Comparison of ENCODE assay signal across 8 mouse cellular contexts in the genomic region with DNA sequence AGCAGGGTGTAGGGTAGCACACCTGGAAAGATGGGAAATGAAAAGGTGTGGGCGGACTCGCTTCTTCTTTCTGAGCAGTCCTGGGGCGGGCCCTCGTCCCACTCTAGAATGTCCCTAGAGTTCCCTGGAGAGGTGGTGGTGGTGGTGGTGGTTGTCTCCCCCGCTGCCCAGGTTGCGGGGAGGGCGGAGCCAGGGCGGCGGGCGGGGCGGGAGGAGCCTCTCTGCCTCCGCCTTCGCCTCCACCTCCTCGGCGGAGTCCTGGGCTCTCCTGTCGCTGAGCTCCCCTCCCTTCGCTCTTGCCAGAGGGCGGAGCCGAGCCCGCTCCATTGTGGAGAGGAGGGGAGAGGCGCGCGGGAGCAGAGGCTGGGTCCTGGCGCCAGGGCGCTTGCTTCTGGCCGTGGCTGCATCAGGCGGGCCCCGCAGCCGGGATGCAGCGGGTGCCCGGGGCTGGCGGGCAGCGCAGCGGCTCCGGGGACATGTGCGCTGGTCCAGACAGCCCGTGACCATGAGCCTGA. TPM values are rescaled to one million over a fixed set of nuclear protein-coding genes. Genes with fewer than 3 reads are reported as not detected.
DNase-seq lines count a peak whose midpoint lies in the region; ATAC-seq lines count a peak whose summit lies in the region.

No protein-coding gene starts in this region.

- H3K27ac ChIP-seq in hindbrain, embryonic 14.5 days: peak overlapping the region; percentile 92

- peak; percentile 64 for ATAC-seq in hindbrain, embryonic 14.5 days (ENCODE audit: low FRiP score)

- peak overlapping the region; percentile 99 for H3K9ac ChIP-seq in hindbrain, embryonic 14.5 days

- peak overlapping the region; percentile 94 for H3K4me3 ChIP-seq in hindbrain, embryonic 14.5 days (replicated peaks; ENCODE audit: low read length)
- H3K4me3 ChIP-seq in megakaryocyte, embryonic 14.5 days (replicated peaks): peak overlapping the region; percentile 92

- DNase-seq in ZHBTc4 (ENCODE audit: low read depth, low spot score): peak; percentile 97
- peak; percentile 89 to 90 for DNase-seq in cerebellum, postnatal 14 days
- DNase-seq in frontal cortex, postnatal 25 days (ENCODE audit: low spot score in 2 of 2): peak; percentile 57 to 68
- DNase-seq in hindbrain, embryonic 14.5 days (ENCODE audit: low spot score): peak; percentile 83
- DNase-seq in left cerebral cortex, adult 9 months (ENCODE audit: low spot score in 2 of 2): peak; percentile 76 to 84
- peak; percentile 88 for DNase-seq in right cerebral cortex, postnatal 25 days
- DNase-seq in urinary bladder, postnatal 36 days (ENCODE audit: low spot score in 2 of 2): peak; percentile 72 to 90

- under 1% methylated on average over 24 of the region's 37 CpGs for WGBS in hindbrain, embryonic 14.5 days

- peaks cover 25% of the 10 kb centered on the region for H3K4me1 ChIP-seq in hindbrain, embryonic 14.5 days (replicated peaks; ENCODE audit: control insufficient read depth, insufficient read depth, low read length)
- H3K4me1 ChIP-seq in megakaryocyte, embryonic 14.5 days: peaks cover 72% of the 10 kb centered on the region

- H3K9me3 ChIP-seq in hindbrain, embryonic 14.5 days (ENCODE audit: control insufficient read depth, low read length): no peaks in the 10 kb centered on the region
- no peaks in the 10 kb centered on the region for H3K9me3 ChIP-seq in megakaryocyte, embryonic 14.5 days

- no peaks in the 10 kb centered on the region for H3K27me3 ChIP-seq in hindbrain, embryonic 14.5 days (ENCODE audit: control insufficient read depth, insufficient read depth, low read length)
- no peaks in the 10 kb centered on the region for H3K27me3 ChIP-seq in megakaryocyte, embryonic 14.5 days (replicated peaks)

- peak overlapping the region; percentile 88 for H3K4me2 ChIP-seq in hindbrain, embryonic 14.5 days (replicated peaks)

- H3K36me3 ChIP-seq in hindbrain, embryonic 14.5 days (replicated peaks; ENCODE audit: control insufficient read depth, insufficient read depth): peaks cover 33% of the 10 kb centered on the region
- H3K36me3 ChIP-seq in megakaryocyte, embryonic 14.5 days (replicated peaks; ENCODE audit: low read length): peaks cover 64% of the 10 kb centered on the region

RNA-seq across cellular contexts. Expression of a gene that starts 3.4 kb away (rescaled TPM):
- 53.4 and 68.7 TPM in 2 replicates for polyA plus RNA-seq in hindbrain, embryonic 14.5 days (2014; fragmentation: Nextera tagmentation; extraction: Ambion mirVana)
- polyA plus RNA-seq in megakaryocyte, embryonic 14.5 days (2012; ENCODE audit: insufficient read depth, low replicate concordance): 4.6 and 7.0 TPM in 2 replicates

RNA-seq across cellular contexts. Expression of a gene that starts 21.6 kb away (rescaled TPM):
- polyA plus RNA-seq in hindbrain, embryonic 14.5 days (2014; fragmentation: Nextera tagmentation; extraction: Ambion mirVana): 0.31 and 0.33 TPM in 2 replicates
- polyA plus RNA-seq in megakaryocyte, embryonic 14.5 days (2012; ENCODE audit: insufficient read depth, low replicate concordance): not detected in 2 replicates

RNA-seq across cellular contexts. Expression of a gene that starts 26.7 kb away (rescaled TPM):
- 26.2 and 29.6 TPM in 2 replicates for polyA plus RNA-seq in hindbrain, embryonic 14.5 days (2014; fragmentation: Nextera tagmentation; extraction: Ambion mirVana)
- not detected in 2 replicates for polyA plus RNA-seq in megakaryocyte, embryonic 14.5 days (2012; ENCODE audit: insufficient read depth, low replicate concordance)

RNA-seq across cellular contexts. Expression of a gene that starts 28.9 kb away (rescaled TPM):
- polyA plus RNA-seq in hindbrain, embryonic 14.5 days (2014; fragmentation: Nextera tagmentation; extraction: Ambion mirVana): not detected in 2 replicates
- polyA plus RNA-seq in megakaryocyte, embryonic 14.5 days (2012; ENCODE audit: insufficient read depth, low replicate concordance): not detected in 2 replicates

Comparison
In these comparisons a context has a peak if more than half of its experiments do, and no peak if none do; other contexts are left out.
1. Peak in every context shown above with its lines: DNase-seq, ATAC-seq, H3K4me3 ChIP-seq and H3K27ac ChIP-seq.
2. RNA of a gene that starts 26.7 kb away (polyA plus RNA-seq): 26.2 to 29.6 TPM in hindbrain, embryonic 14.5 days; not detected in megakaryocyte, embryonic 14.5 days; every median in the first group is over 10 times any median in the second.